Mouse (Mus musculus): Measurements from ENCODE around the gene Hmgb1. TPM values are rescaled to one million over a fixed set of nuclear protein-coding genes. Genes with fewer than 3 reads are reported as not detected.

Hmgb1 gene
- polyA plus RNA-seq, 1 experiment, result 110 TPM

DNA sequence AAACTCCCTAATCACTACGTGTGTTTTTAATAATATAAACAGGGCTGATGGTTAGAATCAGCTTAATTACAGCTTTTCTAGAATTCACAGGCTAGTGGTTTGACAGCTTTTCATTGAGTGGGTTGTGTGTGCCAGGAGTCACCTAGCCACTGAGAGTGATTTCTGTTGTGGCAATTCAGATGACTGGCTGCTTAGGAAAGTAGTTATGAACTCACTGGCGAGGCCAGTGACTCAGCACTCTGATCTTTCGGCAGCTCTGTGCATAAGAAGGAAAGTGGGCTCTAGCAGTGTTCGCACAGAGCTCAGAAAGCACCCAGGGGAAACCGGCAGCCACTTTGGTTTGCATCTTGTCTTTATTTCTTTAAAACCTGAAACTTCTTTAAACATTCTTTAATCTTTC lies 18.7 kb upstream of the Hmgb1 start:
- Histone ChIP-seq H3K9me3 (replicated peaks; ENCODE audit: control insufficient read depth, insufficient read depth, low read length, poor library complexity, severe bottlenecking) (no peaks in the 10 kb centered on the region), H3K4me3 (ENCODE audit: low read depth, low read length) (no peak overlapping the region), H3K4me1 (ENCODE audit: control insufficient read depth, insufficient read depth, low read length) (peaks cover 2% of the 10 kb centered on the region), H3K9ac (ENCODE audit: low read depth, poor library complexity, severe bottlenecking) (no peak overlapping the region), H3K27ac (ENCODE audit: insufficient read depth, low read length) (0 out of 2 replicates have a peak overlapping the region, but pooled peaks have one; percentile 4), H3K36me3 (ENCODE audit: control insufficient read depth, insufficient read depth, low read length, poor library complexity, severe bottlenecking) (peaks cover 46% of the 10 kb centered on the region), H3K27me3 (ENCODE audit: control insufficient read depth, insufficient read depth, low read length, poor library complexity, severe bottlenecking) (no peaks in the 10 kb centered on the region)
- TF ChIP-seq POLR2A (IDR thresholded peaks at IDR 0.05; ENCODE audit: insufficient read depth, low read length), result no peak

DNA sequence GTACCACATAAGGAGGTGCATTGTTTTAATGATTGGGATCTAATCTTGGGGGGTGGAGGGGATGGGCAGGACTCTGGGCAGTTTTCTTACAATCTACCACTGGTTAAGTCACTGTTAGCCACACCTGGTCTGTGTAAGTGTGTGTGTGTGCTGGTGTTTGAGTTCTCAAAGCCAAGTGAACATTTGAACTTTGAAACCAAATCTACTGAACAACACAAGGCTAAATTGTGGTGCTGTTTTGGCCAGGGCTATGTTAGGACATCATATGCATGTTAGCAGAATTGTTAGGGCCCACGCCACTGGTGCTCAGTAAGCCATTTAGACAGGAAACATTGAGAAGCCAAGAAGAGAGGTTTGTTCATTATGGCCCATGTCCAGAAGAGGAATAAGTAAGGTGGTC lies 14.5 kb upstream of the Hmgb1 start:
- no peaks in the 10 kb centered on the region for H3K9me3 ChIP-seq (replicated peaks; ENCODE audit: control insufficient read depth, insufficient read depth, low read length, poor library complexity, severe bottlenecking)
- H3K27me3 ChIP-seq (ENCODE audit: control insufficient read depth, insufficient read depth, low read length, poor library complexity, severe bottlenecking), result no peaks in the 10 kb centered on the region
- no peak overlapping the region for H3K27ac ChIP-seq (ENCODE audit: insufficient read depth, low read length)
- peaks cover 3% of the 10 kb centered on the region for H3K4me1 ChIP-seq (ENCODE audit: control insufficient read depth, insufficient read depth, low read length)
- no peak overlapping the region for H3K4me3 ChIP-seq (ENCODE audit: low read depth, low read length)
- TF ChIP-seq POLR2A (IDR thresholded peaks at IDR 0.05; ENCODE audit: insufficient read depth, low read length), result no peak
- no peak for TF ChIP-seq EP300 (IDR thresholded peaks at IDR 0.05; ENCODE audit: insufficient read depth, low read depth, low read length)
- no peak for TF ChIP-seq CTCF (IDR thresholded peaks at IDR 0.05; ENCODE audit: low read depth, low read length)
- peaks cover 62% of the 10 kb centered on the region for H3K36me3 ChIP-seq (ENCODE audit: control insufficient read depth, insufficient read depth, low read length, poor library complexity, severe bottlenecking)
- H3K9ac ChIP-seq (ENCODE audit: low read depth, poor library complexity, severe bottlenecking), result no peak overlapping the region

GRCm38 (mm10) chr5:149196611-149197010 lies 12.3 kb upstream of the Hmgb1 start:
- Histone ChIP-seq H3K9ac (ENCODE audit: low read depth, poor library complexity, severe bottlenecking) (no peak overlapping the region), H3K27ac (ENCODE audit: insufficient read depth, low read length) (no peak overlapping the region), H3K9me3 (replicated peaks; ENCODE audit: control insufficient read depth, insufficient read depth, low read length, poor library complexity, severe bottlenecking) (no peaks in the 10 kb centered on the region), H3K4me1 (ENCODE audit: control insufficient read depth, insufficient read depth, low read length) (peaks cover 2% of the 10 kb centered on the region), H3K4me3 (ENCODE audit: low read depth, low read length) (no peak overlapping the region), H3K27me3 (ENCODE audit: control insufficient read depth, insufficient read depth, low read length, poor library complexity, severe bottlenecking) (no peaks in the 10 kb centered on the region), H3K36me3 (ENCODE audit: control insufficient read depth, insufficient read depth, low read length, poor library complexity, severe bottlenecking) (peaks cover 64% of the 10 kb centered on the region)
- TF ChIP-seq CTCF (IDR thresholded peaks at IDR 0.05; ENCODE audit: low read depth, low read length) (no peak), POLR2A (IDR thresholded peaks at IDR 0.05; ENCODE audit: insufficient read depth, low read length) (no peak), EP300 (IDR thresholded peaks at IDR 0.05; ENCODE audit: insufficient read depth, low read depth, low read length) (no peak)

DNA sequence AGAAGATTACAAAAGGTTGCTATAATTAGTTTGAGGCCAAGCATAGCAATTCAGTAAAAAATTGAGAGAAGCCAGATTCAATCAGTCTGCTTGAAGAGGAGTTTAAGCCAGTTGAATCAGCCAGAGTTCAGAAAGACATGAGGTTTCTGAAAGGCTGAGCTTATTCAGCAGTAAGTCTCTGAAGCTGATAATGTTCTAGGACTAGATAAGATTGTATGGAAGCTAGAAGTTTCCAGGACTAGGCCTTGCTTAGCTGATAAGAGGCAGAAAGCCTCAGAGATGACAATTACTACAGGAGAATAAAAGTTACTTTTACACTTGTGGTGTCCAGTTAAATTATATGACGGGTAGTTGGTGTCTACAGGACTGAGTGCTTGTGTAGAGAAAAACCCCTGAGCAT lies 5.9 kb upstream of the Hmgb1 start:
- H3K9ac ChIP-seq (ENCODE audit: low read depth, poor library complexity, severe bottlenecking), result no peak overlapping the region

DNA sequence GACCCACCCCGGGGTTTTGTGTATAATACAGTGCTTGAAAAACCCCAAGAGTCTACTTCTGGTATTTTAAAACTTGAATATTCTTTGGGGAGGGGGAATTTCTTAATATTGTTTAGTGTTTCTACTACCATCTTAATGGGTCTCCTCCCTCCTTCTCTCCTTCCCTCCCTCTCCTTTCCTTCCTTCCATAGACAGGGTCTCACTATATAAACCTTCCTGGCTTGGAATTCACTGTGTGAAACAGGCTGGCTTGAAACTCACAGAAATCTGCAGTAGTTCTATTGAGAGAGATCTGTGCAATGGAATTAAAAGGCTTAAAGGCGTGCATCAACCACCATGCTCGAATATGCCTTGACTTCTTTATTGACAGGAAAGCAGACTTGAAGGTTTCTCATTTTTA lies 1.5 kb upstream of the Hmgb1 start:
- H3K36me3 ChIP-seq (ENCODE audit: control insufficient read depth, insufficient read depth, low read length, poor library complexity, severe bottlenecking), result peaks cover 30% of the 10 kb centered on the region

More for the DNA sequence above, 5.9 kb upstream of the Hmgb1 start:
- no peak overlapping the region for H3K27ac ChIP-seq (ENCODE audit: insufficient read depth, low read length)
- no peaks in the 10 kb centered on the region for H3K27me3 ChIP-seq (ENCODE audit: control insufficient read depth, insufficient read depth, low read length, poor library complexity, severe bottlenecking)
- peaks cover 64% of the 10 kb centered on the region for H3K36me3 ChIP-seq (ENCODE audit: control insufficient read depth, insufficient read depth, low read length, poor library complexity, severe bottlenecking)
- no peaks in the 10 kb centered on the region for H3K4me1 ChIP-seq (ENCODE audit: control insufficient read depth, insufficient read depth, low read length)
- TF ChIP-seq EP300 (IDR thresholded peaks at IDR 0.05; ENCODE audit: insufficient read depth, low read depth, low read length), result no peak
- no peak for TF ChIP-seq POLR2A (IDR thresholded peaks at IDR 0.05; ENCODE audit: insufficient read depth, low read length)
- no peak overlapping the region for H3K4me3 ChIP-seq (ENCODE audit: low read depth, low read length)
- no peaks in the 10 kb centered on the region for H3K9me3 ChIP-seq (replicated peaks; ENCODE audit: control insufficient read depth, insufficient read depth, low read length, poor library complexity, severe bottlenecking)

DNA sequence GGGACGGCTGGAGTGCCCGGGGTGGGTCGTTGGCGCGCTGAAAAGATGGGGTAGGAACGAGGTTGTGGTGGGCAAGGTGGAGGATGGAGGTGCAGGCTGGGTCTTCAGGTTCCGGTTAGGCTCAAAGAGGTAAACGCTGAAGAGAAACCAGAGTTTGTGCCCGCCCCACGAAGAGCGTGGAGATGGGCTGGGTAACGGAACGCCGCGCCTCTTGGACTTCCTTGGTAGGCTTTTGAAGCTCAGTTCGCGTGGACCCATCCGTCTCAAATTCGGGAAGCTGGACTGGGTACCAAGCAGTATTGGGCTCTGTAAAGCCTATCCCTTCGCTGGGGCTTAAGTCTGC lies 526 bp upstream of the Hmgb1 start:
- Histone ChIP-seq H3K9me3 (replicated peaks; ENCODE audit: control insufficient read depth, insufficient read depth, low read length, poor library complexity, severe bottlenecking) (no peaks in the 10 kb centered on the region), H3K27me3 (ENCODE audit: control insufficient read depth, insufficient read depth, low read length, poor library complexity, severe bottlenecking) (no peaks in the 10 kb centered on the region), H3K9ac (ENCODE audit: low read depth, poor library complexity, severe bottlenecking) (peak overlapping the region; percentile 87), H3K27ac (ENCODE audit: insufficient read depth, low read length) (peak overlapping the region; percentile 37), H3K4me3 (ENCODE audit: low read depth, low read length) (peak overlapping the region; percentile 91), H3K4me1 (ENCODE audit: control insufficient read depth, insufficient read depth, low read length) (no peaks in the 10 kb centered on the region), H3K36me3 (ENCODE audit: control insufficient read depth, insufficient read depth, low read length, poor library complexity, severe bottlenecking) (peaks cover 21% of the 10 kb centered on the region)
- no peak for TF ChIP-seq CTCF (IDR thresholded peaks at IDR 0.05; ENCODE audit: low read depth, low read length)
- no peak for TF ChIP-seq EP300 (IDR thresholded peaks at IDR 0.05; ENCODE audit: insufficient read depth, low read depth, low read length)
- TF ChIP-seq POLR2A (IDR thresholded peaks at IDR 0.05; ENCODE audit: insufficient read depth, low read length), result no peak

More for the DNA sequence above, 1.5 kb upstream of the Hmgb1 start:
- Histone ChIP-seq H3K27me3 (ENCODE audit: control insufficient read depth, insufficient read depth, low read length, poor library complexity, severe bottlenecking) (no peaks in the 10 kb centered on the region), H3K27ac (ENCODE audit: insufficient read depth, low read length) (no peak overlapping the region), H3K9ac (ENCODE audit: low read depth, poor library complexity, severe bottlenecking) (peak overlapping the region; percentile 87), H3K4me1 (ENCODE audit: control insufficient read depth, insufficient read depth, low read length) (no peaks in the 10 kb centered on the region), H3K4me3 (ENCODE audit: low read depth, low read length) (no peak overlapping the region), H3K9me3 (replicated peaks; ENCODE audit: control insufficient read depth, insufficient read depth, low read length, poor library complexity, severe bottlenecking) (no peaks in the 10 kb centered on the region)
- no peak for TF ChIP-seq CTCF (IDR thresholded peaks at IDR 0.05; ENCODE audit: low read depth, low read length)
- no peak for TF ChIP-seq POLR2A (IDR thresholded peaks at IDR 0.05; ENCODE audit: insufficient read depth, low read length)
- TF ChIP-seq EP300 (IDR thresholded peaks at IDR 0.05; ENCODE audit: insufficient read depth, low read depth, low read length), result no peak
